Mouse (Mus musculus) liver, postnatal 0 days (tissue): Measurements from ENCODE around the gene Trp53i11.

ENCODE experiments used
- CTCF ChIP-seq: sonication (generic); IDR thresholded peaks from 2 replicates; pipeline ENCODE4 v1.5.1; 2016; ENCODE audit warnings: antibody characterized with exemption, low read depth
- EP300 ChIP-seq: IDR thresholded peaks from 2 replicates; pipeline ENCODE4 v1.6.1; 2016; ENCODE audit warnings: antibody characterized with exemption, low read depth, mild to moderate bottlenecking

- TF ChIP-seq CTCF (no peak), EP300 (no peak)
These were observed 28.4 kb downstream of the Trp53i11 start for GRCm38 (mm10) chr2:93215790-93216189.
